Mouse (Mus musculus): Measurements from ENCODE around the gene Rnf213. TPM values are rescaled to one million over a fixed set of nuclear protein-coding genes. Genes with fewer than 3 reads are reported as not detected.
A peak's percentile ranks its signal among the peaks of the same experiment; 100 is the strongest.

Rnf213 gene
- polyA plus RNA-seq (2012; rRNA removed): 19.5 and 24.3 TPM in 2 replicates

DNA sequence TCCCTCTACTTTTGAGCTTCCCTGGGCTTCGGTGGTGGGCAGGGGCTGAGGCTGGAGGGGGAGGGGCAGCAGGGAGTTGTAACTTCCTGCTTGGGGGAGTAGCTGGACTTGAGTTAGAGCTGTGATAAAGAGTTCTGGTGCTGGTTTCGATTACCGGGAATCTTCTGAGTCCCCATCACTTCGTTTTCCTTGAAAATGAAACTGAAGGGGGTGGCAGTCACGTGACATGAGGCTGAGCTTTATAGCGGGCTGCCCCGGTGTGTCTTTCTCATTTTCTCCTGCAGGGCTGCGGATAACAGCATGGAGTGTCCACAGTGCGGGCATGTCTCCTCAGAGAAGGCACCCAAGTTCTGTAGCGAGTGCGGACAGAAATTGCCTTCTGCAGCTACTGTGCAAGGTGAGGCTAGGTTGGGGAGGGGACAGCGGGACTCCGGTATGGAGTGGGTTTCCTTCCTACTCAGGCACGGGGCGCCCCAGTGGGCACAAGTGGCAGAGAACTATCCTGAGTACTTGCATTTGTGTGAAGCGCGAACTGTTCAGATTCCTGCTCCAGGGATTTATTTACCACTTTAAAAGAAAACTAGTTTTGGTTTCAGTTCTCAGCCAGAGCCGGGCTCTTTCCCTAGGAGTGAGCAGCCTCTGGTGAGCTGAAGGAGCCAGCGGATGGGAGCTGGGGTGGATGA lies at the start of gene Rnf213:
Gene Rnf213 (plus strand): TSS at position 301 of the 683 bp plus-strand sequence.
- DNase-seq: peak; percentile 68
- WGBS: under 1% methylated on average over 19 of the region's 19 CpGs
- TF ChIP-seq CTCF (IDR thresholded peaks at IDR 0.05; ENCODE audit: insufficient read depth, low read length): 0 out of 2 replicates have a peak, but pooled peaks have one; percentile 9
- TF ChIP-seq POLR2A (IDR thresholded peaks at IDR 0.05; ENCODE audit: borderline replicate concordance, extremely low read depth, low read depth, low read length): peak; percentile 85; the same call in 1 of the 2 replicates
- peak within 1 kb of the TSS; percentile 78 for H3K4me3 ChIP-seq (replicated peaks; ENCODE audit: extremely low read depth, low read depth, low read length)
- peaks cover 37% of the 10 kb centered on the region for H3K4me1 ChIP-seq (ENCODE audit: control insufficient read depth, insufficient read depth, low read length)

DNA sequence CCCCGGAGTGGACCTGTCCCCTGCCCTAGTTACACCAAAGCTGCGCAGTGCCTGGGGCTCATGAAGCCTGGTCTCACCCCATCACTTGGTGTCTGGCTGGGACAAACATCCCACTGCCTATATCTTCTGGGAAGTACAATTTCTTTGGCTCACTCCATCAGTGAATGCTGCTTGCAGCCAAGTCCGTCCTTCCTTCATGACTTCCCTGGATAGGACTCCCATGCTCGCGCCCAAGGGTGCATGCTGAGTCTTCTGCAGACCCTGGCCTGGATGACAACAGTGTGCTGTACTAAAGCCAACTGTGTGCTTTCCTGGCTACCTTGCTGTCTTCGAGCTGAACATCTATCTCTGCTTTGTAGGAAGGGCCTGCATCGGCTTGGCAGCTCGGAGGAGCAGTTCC lies 48.7 kb upstream of the Rnf213 start:
- Histone ChIP-seq H3K4me1 (ENCODE audit: control insufficient read depth, insufficient read depth, low read length) (no peaks in the 10 kb centered on the region), H3K4me3 (replicated peaks; ENCODE audit: extremely low read depth, low read depth, low read length) (no peak overlapping the region)
- DNase-seq: no peak
- TF ChIP-seq POLR2A (IDR thresholded peaks at IDR 0.05; ENCODE audit: borderline replicate concordance, extremely low read depth, low read depth, low read length) (no peak), CTCF (IDR thresholded peaks at IDR 0.05; ENCODE audit: insufficient read depth, low read length) (no peak)
- 77% methylated on average over 8 of the region's 8 CpGs for WGBS

DNA sequence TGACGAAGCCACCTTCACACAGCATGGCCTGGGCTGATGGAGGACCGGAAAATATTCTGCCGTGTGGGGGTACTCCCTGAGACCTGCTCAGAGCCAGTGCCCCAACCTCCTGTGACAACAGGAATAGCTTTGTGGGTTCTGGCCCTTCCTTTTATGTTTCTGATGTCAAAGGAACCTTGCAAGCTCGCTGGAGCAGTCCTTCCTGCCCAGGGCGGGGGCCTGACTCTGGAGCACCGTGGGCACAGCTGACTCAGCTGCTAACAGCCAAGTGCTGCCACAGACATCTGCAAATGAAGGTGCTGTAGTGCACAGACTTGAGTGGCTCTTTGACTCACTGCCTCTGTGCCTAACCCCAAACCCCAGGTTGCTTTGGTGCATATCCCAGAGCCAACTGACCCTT lies 48.0 kb upstream of the Rnf213 start:
- WGBS: 57% methylated on average over 6 of the region's 6 CpGs
- no peak for DNase-seq
- no peak for TF ChIP-seq POLR2A (IDR thresholded peaks at IDR 0.05; ENCODE audit: borderline replicate concordance, extremely low read depth, low read depth, low read length)
- no peak for TF ChIP-seq CTCF (IDR thresholded peaks at IDR 0.05; ENCODE audit: insufficient read depth, low read length)
- H3K4me3 ChIP-seq (replicated peaks; ENCODE audit: extremely low read depth, low read depth, low read length): no peak overlapping the region
- no peaks in the 10 kb centered on the region for H3K4me1 ChIP-seq (ENCODE audit: control insufficient read depth, insufficient read depth, low read length)

DNA sequence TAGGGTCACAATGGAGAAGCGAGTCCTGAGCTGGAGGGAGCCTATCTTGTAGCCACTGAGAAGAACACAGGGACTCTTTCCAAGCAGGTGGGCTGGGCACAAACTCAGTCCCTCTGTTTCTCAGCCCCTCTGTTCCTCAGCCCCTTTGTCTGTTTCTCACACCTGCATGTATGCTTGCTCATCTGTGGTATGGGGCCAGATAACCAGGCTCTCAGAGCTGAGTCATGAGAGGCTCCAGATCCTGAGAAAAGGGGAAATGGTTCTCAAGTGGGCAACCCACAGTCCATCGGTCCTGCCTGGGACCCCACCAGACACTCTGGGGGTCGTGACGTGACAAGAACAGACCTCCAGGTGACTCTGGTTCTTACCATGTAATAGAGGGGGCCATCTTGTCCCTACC lies 45.8 kb upstream of the Rnf213 start:
- no peak for DNase-seq
- Histone ChIP-seq H3K4me3 (replicated peaks; ENCODE audit: extremely low read depth, low read depth, low read length) (no peak overlapping the region), H3K4me1 (ENCODE audit: control insufficient read depth, insufficient read depth, low read length) (no peaks in the 10 kb centered on the region)
- TF ChIP-seq POLR2A (IDR thresholded peaks at IDR 0.05; ENCODE audit: borderline replicate concordance, extremely low read depth, low read depth, low read length) (no peak), CTCF (IDR thresholded peaks at IDR 0.05; ENCODE audit: insufficient read depth, low read length) (no peak)
- 89% methylated on average over 4 of the region's 4 CpGs for WGBS

DNA sequence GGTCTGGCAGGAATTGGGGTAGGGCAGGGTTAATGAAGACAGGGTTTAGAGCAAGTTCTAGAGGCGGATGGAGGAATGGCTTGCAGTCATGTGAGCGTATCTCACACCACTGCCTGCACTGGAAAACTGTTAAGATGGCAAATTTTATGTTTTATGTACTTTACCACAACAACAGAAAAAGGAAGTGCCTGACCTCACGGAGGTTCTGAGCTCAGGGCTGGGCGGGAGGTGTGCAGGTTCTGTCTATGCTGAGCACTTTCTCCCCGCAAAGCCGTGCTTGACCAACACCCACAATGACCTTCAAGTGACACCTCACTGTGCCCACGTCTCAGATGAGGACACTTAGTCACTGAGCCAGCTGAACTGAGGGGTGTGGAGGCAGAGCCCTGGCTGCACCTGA lies 40.8 kb upstream of the Rnf213 start:
- Histone ChIP-seq H3K4me1 (ENCODE audit: control insufficient read depth, insufficient read depth, low read length) (peaks cover 11% of the 10 kb centered on the region), H3K4me3 (replicated peaks; ENCODE audit: extremely low read depth, low read depth, low read length) (no peak overlapping the region)
- no peak for TF ChIP-seq CTCF (IDR thresholded peaks at IDR 0.05; ENCODE audit: insufficient read depth, low read length)
- no peak for DNase-seq
- 74% methylated on average over 7 of the region's 7 CpGs for WGBS

DNA sequence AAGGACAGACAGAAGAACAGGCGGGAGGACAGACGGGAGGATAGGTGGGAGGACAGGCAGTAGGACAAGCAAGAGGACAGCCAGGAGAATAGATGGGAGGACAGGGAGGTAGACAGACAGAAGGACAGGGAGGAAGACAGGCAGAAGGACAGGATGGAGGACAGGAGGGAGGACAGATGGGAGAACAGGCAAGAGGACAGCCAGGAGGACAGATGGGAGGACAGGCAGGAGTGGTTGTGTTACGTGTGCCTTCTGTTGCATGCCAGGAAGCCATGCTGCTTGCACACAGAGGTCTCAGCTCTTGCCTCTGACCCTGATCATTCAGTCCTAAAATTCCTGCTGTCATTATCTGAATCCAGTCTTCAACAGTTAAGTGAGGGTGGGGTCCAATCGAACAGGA lies 39.0 kb upstream of the Rnf213 start:
- TF ChIP-seq POLR2A (IDR thresholded peaks at IDR 0.05; ENCODE audit: borderline replicate concordance, extremely low read depth, low read depth, low read length) (no peak), CTCF (IDR thresholded peaks at IDR 0.05; ENCODE audit: insufficient read depth, low read length) (no peak)
- H3K4me1 ChIP-seq (ENCODE audit: control insufficient read depth, insufficient read depth, low read length): peaks cover 11% of the 10 kb centered on the region
- H3K4me3 ChIP-seq (replicated peaks; ENCODE audit: extremely low read depth, low read depth, low read length): no peak overlapping the region
- WGBS: 72% methylated on average over 4 of the region's 4 CpGs
- no peak for DNase-seq

DNA sequence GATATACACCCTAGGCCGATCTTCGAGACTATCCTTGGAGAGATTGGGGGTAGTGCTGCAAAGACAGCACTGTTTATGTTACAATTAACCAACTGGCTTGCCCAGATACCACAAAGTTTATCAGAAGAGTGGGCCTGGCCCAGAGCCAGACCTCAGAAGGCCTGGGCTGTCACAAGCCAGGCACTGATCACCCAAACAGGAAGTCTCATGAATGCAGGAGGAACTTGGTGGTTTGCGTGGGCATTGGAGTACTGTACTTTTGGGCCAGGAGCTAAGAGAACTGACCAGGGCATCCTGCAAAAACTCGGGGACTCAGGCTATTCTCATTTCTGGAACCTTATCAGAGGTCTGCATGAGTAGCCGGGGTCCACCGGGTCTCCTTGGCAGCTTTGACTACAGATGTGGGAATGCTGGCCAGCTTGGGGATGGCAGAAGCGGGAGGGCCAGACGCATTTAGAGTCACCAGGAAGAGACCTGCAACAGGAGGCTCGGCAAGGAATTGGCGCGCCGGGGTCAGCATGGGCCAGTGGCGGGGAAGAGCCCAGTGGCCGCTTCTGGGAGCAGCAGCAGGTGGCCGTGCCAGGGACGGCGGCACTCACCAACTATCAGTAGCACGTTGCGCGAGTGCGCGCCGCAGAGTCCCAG lies 38.0 kb upstream of the Rnf213 start:
- peaks cover 11% of the 10 kb centered on the region for H3K4me1 ChIP-seq (ENCODE audit: control insufficient read depth, insufficient read depth, low read length)
- under 1% methylated on average over 23 of the region's 23 CpGs for WGBS
- peak; percentile 60 for DNase-seq

DNA sequence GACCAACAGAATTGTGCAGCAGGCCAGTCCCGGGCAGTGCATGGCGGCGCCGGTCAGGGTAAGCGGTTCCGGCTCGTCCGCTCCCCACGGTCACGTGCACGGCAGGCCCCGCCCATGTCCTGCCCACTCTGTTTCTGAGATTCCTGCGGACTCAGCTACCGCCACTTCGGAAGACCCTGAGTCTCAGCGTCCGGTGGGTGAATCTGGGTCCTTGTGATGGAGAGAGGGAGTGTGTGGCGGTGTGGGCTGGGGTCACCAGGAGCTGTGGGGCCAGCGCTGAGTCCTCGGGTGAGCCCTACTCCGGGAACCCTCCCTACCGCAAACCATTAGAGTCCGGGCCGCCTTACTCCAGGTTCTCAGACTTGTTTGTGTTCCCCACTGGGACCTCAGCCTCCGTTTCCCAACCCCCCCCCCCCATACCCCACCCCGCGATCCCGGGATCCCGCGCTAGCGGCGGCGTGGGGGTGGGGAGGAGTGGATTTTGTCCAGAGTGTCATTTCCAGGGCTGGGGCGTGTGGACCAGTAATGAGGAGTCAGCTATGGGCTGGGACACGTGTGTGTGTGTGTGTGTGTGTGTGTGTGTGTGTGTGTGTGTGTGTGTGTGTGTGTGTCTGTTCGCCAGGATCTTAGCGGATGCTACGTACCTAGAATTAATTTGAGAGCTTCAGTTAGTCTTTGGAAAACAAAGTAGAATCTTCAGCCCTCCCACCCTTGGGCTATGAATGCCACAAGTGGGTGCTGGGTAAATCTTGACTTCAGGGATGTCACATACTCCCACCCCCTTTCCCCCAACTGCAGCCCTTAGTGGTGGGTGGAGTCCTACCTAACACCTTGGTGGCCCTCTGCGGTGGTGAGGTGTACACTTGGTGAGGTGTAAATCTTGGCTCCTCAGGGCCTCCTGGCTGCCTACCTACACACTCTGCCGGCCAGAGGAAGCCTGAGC lies 37.2 kb upstream of the Rnf213 start, which contains the start of the genes Sgsh and Slc26a11:
Gene Sgsh (minus strand): TSS at position 94 of the 943 bp plus-strand sequence.
Gene Slc26a11 (plus strand): TSS at position 115 of the 943 bp plus-strand sequence.
- 3% methylated on average over 40 of the region's 40 CpGs for WGBS
- H3K4me3 ChIP-seq (replicated peaks; ENCODE audit: extremely low read depth, low read depth, low read length): peak within 1 kb of the TSS; percentile 92
- peaks cover 11% of the 10 kb centered on the region for H3K4me1 ChIP-seq (ENCODE audit: control insufficient read depth, insufficient read depth, low read length)
- peak; percentile 94 for DNase-seq
- TF ChIP-seq CTCF (IDR thresholded peaks at IDR 0.05; ENCODE audit: insufficient read depth, low read length): no peak
- TF ChIP-seq POLR2A (IDR thresholded peaks at IDR 0.05; ENCODE audit: borderline replicate concordance, extremely low read depth, low read depth, low read length): no peak; the same call in 1 of the 2 replicates

More for the DNA sequence above, 38.0 kb upstream of the Rnf213 start:
- no peak for TF ChIP-seq POLR2A (IDR thresholded peaks at IDR 0.05; ENCODE audit: borderline replicate concordance, extremely low read depth, low read depth, low read length)
- no peak for TF ChIP-seq CTCF (IDR thresholded peaks at IDR 0.05; ENCODE audit: insufficient read depth, low read length)
- H3K4me3 ChIP-seq (replicated peaks; ENCODE audit: extremely low read depth, low read depth, low read length): peak overlapping the region; percentile 92

DNA sequence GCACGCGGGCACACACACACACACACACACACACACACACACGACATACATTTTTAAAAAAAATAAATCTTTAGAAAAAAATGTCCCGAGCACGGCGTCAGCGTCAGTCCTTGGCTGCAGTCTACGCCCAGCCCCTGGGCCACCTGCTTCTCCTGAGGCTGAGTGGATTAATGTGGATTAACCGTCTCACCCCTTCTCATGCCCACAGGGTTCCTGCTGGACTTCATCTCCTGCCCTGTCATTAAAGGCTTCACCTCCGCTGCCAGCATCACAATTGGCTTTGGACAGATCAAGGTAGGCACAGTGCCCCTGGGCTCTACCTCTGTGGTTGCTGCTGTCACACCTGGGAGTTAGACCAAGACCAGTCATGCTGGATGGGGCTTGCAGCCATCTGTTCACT lies 33.8 kb upstream of the Rnf213 start:
- WGBS: 89% methylated on average over 10 of the region's 10 CpGs
- TF ChIP-seq POLR2A (IDR thresholded peaks at IDR 0.05; ENCODE audit: borderline replicate concordance, extremely low read depth, low read depth, low read length) (no peak), CTCF (IDR thresholded peaks at IDR 0.05; ENCODE audit: insufficient read depth, low read length) (no peak)
- Histone ChIP-seq H3K4me1 (ENCODE audit: control insufficient read depth, insufficient read depth, low read length) (peaks cover 7% of the 10 kb centered on the region), H3K4me3 (replicated peaks; ENCODE audit: extremely low read depth, low read depth, low read length) (no peak overlapping the region)
- no peak for DNase-seq
